Mouse (Mus musculus): ENCODE results near the gene Klf11.
"Not testable (repeated sequence)": the region's sequence is repeated elsewhere in the genome, so short reads cannot be mapped to it uniquely, and the experiment has no call there.

The Klf11 gene

DNA sequence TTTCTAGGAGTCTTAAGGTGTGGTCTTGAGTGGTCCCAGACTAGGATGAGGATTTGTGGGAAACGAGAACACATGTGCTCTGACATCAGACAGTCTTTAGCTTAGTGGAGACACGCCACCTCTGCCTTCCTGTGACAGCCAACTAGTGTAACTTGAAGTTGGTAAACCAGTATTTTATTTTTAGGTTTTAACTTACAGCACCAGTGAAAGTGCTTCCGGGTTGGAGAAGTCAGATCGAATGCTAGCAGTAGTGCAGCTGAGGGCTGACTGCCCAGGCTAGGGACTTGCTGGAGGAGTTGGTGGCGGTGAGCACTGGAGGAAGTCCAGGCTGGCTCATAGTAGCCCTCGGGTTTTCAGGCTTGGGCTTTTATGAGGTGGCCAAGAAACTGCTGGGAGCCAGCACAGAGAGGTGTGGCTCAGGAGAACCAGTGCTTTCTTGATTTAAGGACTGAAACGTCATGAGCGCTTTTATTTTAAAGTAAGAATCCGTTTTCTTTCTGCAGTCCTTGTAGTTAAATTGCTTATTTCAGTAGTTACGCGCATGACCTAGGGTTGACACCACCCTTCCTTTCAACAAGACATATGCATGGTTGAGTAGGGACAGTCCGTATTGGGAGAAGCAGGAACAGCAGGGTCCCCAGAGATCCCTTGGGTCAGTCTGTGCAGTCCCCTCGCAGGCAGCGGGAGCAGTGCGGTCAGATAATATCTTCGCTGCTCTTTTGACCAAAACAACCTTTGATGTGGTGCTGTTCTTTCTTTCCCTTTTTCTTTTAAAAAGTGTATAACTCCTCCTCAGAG lies 3.2 kb downstream of the Klf11 start:
- no peak for DNase-seq (ENCODE audit: low spot score)

DNA sequence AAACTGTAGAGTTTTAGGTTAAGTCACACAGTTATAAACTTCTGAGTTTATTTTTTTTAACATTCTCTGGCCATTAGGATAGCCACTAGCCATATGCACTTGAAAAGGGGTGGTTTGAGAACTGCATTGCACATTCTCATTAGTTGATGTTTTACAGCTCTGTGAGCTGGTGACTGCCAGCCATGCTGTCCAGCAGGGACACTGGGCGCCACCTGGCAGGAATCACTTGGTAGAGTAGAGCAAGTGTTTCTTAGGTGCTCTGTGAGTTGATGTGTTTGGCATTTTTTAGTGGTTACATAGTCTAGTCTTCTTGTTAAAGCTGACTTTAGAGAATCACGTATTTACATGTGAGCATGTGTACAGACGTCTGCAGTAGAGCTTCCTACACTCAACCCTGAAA lies 5.4 kb downstream of the Klf11 start:
- DNase-seq (ENCODE audit: low spot score), result no peak

DNA sequence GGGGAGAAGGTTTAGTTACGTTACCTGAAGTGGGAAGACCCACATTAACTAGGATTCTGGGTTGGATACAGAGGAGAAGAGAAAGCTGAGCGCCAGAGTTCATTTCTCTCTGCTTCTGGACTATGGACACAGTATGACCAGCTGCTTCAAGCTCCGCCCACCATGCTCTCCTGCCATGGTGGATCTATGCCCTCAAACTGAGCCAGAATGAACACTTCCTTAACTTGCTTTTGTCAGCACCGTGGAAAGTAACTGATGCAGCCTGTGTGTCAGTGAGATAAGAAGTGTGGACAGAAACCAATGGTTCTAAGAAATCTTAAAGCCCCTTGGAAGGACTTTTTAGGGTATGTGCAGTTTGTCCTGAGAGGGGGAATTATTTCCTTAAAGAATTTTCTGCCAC lies 7.9 kb downstream of the Klf11 start:
- DNase-seq (ENCODE audit: low spot score), result no peak

DNA sequence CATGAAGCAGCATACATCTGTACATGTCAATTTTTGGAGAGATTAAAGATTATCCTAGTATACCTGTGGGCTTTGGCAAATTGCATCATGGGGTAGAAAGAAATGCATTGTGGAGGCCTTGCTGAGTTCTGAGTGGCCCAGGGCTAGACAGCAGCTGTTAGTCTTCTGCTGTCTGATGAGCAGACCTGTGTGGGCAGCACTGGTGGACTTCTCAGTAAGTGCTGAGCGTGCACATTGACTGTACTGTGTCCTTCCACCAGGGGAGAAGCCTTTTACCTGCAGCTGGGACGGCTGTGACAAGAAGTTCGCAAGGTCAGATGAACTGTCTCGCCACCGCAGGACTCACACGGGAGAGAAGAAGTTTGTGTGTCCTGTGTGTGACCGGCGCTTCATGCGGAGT lies 8.8 kb downstream of the Klf11 start:
- DNase-seq (ENCODE audit: low spot score), result no peak

GRCm38 (mm10) chr12:24661100-24661499 lies 10.0 kb downstream of the Klf11 start:
- no peak for DNase-seq (ENCODE audit: low spot score)

- no peak for DNase-seq (ENCODE audit: low spot score)
Measured at GRCm38 (mm10) chr12:24662131-24662530, 11.1 kb downstream of the Klf11 start.

- peak; percentile 27 for DNase-seq (ENCODE audit: low spot score)
Measured at GRCm38 (mm10) chr12:24680096-24680491, 29.0 kb downstream of the Klf11 start.

- DNase-seq (ENCODE audit: low spot score), result no peak
Measured at GRCm38 (mm10) chr12:24680492-24681285, 29.6 kb downstream of the Klf11 start.

GRCm38 (mm10) chr12:24681286-24682023 lies 30.4 kb downstream of the Klf11 start, which contains the start of gene Cys1:
TSS of gene Cys1 (minus strand) at chr12:24681813.
- DNase-seq (ENCODE audit: low spot score), result no peak

GRCm38 (mm10) chr12:24682563-24682962 lies 31.5 kb downstream of the Klf11 start:
- no peak for DNase-seq (ENCODE audit: low spot score)

DNA sequence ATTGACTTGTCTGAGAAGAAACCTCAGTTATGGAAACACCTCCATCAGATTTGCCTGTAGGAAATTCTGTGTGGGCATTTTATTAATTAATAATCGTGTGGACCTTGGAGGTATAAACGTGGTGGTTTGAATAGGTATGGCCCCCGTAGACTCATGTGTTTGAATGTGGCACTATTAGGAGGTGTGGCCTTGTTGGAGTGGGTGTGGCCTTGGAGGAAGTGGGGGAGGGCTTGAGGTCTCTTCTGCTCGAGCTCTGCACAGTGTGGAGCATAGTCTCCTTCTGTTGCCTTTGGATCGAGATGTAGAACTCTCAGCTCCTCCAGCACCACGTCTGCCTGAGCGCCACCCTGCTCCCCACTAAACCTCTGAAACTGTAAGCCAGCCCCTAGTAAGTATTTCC lies 32.4 kb downstream of the Klf11 start:
- DNase-seq (ENCODE audit: low spot score), result no peak

GRCm38 (mm10) chr12:24686038-24686695 lies 35.1 kb downstream of the Klf11 start:
- DNase-seq (ENCODE audit: low spot score), result no peak

DNA sequence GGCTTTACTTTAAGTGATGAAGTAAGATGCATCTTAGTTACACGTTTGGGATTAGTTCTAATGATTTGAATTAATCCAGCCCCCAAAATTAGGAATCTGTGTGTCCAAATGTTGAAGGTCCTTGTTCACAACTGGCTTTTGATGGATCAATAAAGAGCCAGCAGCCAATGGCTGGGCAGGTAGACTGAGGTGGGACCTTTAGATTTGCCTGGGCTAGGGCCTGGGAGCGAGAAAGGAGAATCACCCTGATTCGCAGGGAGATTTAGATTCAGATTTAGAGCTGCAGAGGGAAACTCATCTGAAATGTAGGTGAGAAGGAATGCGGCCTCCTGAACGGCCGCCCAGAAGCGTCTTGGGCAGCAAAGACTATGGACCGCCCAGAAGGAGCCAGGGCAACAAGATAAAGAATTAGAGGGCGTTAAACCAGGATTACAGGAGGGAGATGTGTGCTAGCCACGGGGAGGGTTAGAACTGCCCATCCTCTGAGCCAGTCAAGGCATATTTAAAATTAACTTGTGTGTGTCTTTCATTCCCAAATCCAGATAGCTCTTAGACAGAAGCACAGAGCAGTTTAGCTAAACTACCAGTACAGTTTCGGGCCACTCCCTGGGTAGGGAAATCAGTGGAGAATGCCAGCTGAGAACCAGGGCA lies 35.7 kb downstream of the Klf11 start:
- no peak for DNase-seq (ENCODE audit: low spot score)

GRCm38 (mm10) chr12:24690351-24690750 lies 39.3 kb downstream of the Klf11 start:
- no peak for DNase-seq (ENCODE audit: low spot score)

- peak; percentile 67 for DNase-seq (ENCODE audit: low spot score)
Measured at GRCm38 (mm10) chr12:24696500-24697483, 45.7 kb downstream of the Klf11 start.

- no peak for DNase-seq (ENCODE audit: low spot score)
Measured at GRCm38 (mm10) chr12:24697484-24698204, 46.6 kb downstream of the Klf11 start.

- DNase-seq (ENCODE audit: low spot score), result no peak
Measured at GRCm38 (mm10) chr12:24698514-24698913, 47.4 kb downstream of the Klf11 start.

GRCm38 (mm10) chr12:24699578-24699977 lies 48.5 kb downstream of the Klf11 start:
- DNase-seq (ENCODE audit: low spot score), result no peak

GRCm38 (mm10) chr12:24701621-24702020 lies 50.5 kb downstream of the Klf11 start:
- DNase-seq (ENCODE audit: low spot score), result not testable (repeated sequence)

- DNase-seq (ENCODE audit: low spot score), result no peak
Measured at GRCm38 (mm10) chr12:24703013-24703412, 51.9 kb downstream of the Klf11 start.
